Mouse (Mus musculus) erythroblast, adult 5-6 weeks (primary cell): ENCODE results near the gene Cavin2. TPM values are rescaled to one million over a fixed set of nuclear protein-coding genes. Genes with fewer than 3 reads are reported as not detected.

Source experiments
- ATAC-seq: replicated peaks from 2 replicates; pipeline ENCODE4 v1.8.0; 2016; ENCODE audit warnings: moderate number of reproducible peaks, mild to moderate bottlenecking, moderate TSS enrichment, inconsistent platforms; ENCODE audit not compliant: poor library complexity, low FRiP score, severe bottlenecking
- total RNA-seq, 2 experiments: library from RNA; stranded (forward) in 1 of 2; stranded (reverse) in 1 of 2; fragments of 150-400 nt in 1 of 2; fragments of 200-764, 138-1000 nt in 1 of 2; gene quantifications; 2 replicates each; pipeline versions ENCODE4 v1.2.3 to v1.2.4; 2015 to 2017; ENCODE audit warnings: low replicate concordance in 2 of 2

The Cavin2 gene
- total RNA-seq, 2 experiments from 2014 or later, result 0.58 to 1.2 TPM

- no peak for ATAC-seq
Measured at GRCm38 (mm10) chr1:51300295-51300930, 11.5 kb downstream of the Cavin2 start.

GRCm38 (mm10) chr1:51307056-51307455 lies 18.1 kb downstream of the Cavin2 start:
- no peak for ATAC-seq

GRCm38 (mm10) chr1:51315476-51315875 lies 26.6 kb downstream of the Cavin2 start:
- ATAC-seq, result no peak

GRCm38 (mm10) chr1:51323506-51323905 lies 34.6 kb downstream of the Cavin2 start:
- no peak for ATAC-seq

- no peak for ATAC-seq
Measured at GRCm38 (mm10) chr1:51328541-51328940, 39.6 kb downstream of the Cavin2 start.

- no peak for ATAC-seq
Measured at GRCm38 (mm10) chr1:51332986-51333385, 44.1 kb downstream of the Cavin2 start.

- no peak for ATAC-seq
Measured at GRCm38 (mm10) chr1:51333557-51334285, 44.8 kb downstream of the Cavin2 start.

GRCm38 (mm10) chr1:51334289-51334688 lies 45.4 kb downstream of the Cavin2 start:
- ATAC-seq, result no peak

- no peak for ATAC-seq
Measured at GRCm38 (mm10) chr1:51335081-51335480, 46.2 kb downstream of the Cavin2 start.

- no peak for ATAC-seq
Measured at GRCm38 (mm10) chr1:51344160-51344559, 55.2 kb downstream of the Cavin2 start.

- no peak for ATAC-seq
Measured at GRCm38 (mm10) chr1:51347596-51347995, 58.7 kb downstream of the Cavin2 start.

- no peak for ATAC-seq
Measured at GRCm38 (mm10) chr1:51348631-51349030, 59.7 kb downstream of the Cavin2 start.

GRCm38 (mm10) chr1:51349291-51349967 lies 60.5 kb downstream of the Cavin2 start:
- no peak for ATAC-seq

Other genes with a start within 250 kb of the Cavin2 start
- 26.7 and 28.2 TPM in 2 replicates for gene Nabp1, start 189.3 kb downstream of the Cavin2 start, total RNA-seq (2015; ENCODE audit: low replicate concordance)
- gene Nabp1, start 189.3 kb downstream of the Cavin2 start, total RNA-seq (2017; ENCODE audit: low replicate concordance), result 18.1 and 28.2 TPM in 2 replicates